Mouse (Mus musculus) megakaryocyte-erythroid progenitor cell, adult 5-6 weeks (primary cell): ENCODE measurements around the gene Car11. TPM values are rescaled to one million over a fixed set of nuclear protein-coding genes. Genes with fewer than 3 reads are reported as not detected.

Experiments
- ATAC-seq: replicated peaks from 2 replicates; pipeline ENCODE4 v1.8.0; 2016; ENCODE audit warnings: mild to moderate bottlenecking, inconsistent platforms; ENCODE audit not compliant: severe bottlenecking, poor library complexity, low FRiP score, low TSS enrichment
- total RNA-seq, 2 experiments: library from RNA; stranded (forward) in 1 of 2; stranded (reverse) in 1 of 2; fragments of 200-1000, 215-1000 nt in 1 of 2; fragments of >200 nt in 1 of 2; fragmentation: Nextera tagmentation in 1 of 2; gene quantifications; 2 replicates each; pipeline ENCODE4 v1.2.3; 2014 to 2017

Gene Car11
- total RNA-seq, 2 experiments from 2014 or later = not detected

GRCm38 (mm10) chr7:45747450-45747849 is 47.8 kb downstream of the Car11 start:
- ATAC-seq = no peak

GRCm38 (mm10) chr7:45748110-45748509 is 48.5 kb downstream of the Car11 start:
- ATAC-seq = no peak

GRCm38 (mm10) chr7:45749401-45749800 is 49.8 kb downstream of the Car11 start:
- ATAC-seq = no peak

GRCm38 (mm10) chr7:45750162-45750561 is 50.5 kb downstream of the Car11 start:
- ATAC-seq = no peak

Other genes with a start within 250 kb of the Car11 start
Only the 30 nearest of the 34 such genes appear.
- gene Tulp2, start 218.0 kb upstream of the Car11 start, total RNA-seq (2014; fragmentation: Nextera tagmentation) = 0.42 TPM in 1 of 2 replicates, not detected in the other
- gene Tulp2, start 218.0 kb upstream of the Car11 start, total RNA-seq (2017) = 0.19 TPM in 1 of 2 replicates, not detected in the other
- not detected in 2 replicates for gene Gm45808, start 213.0 kb upstream of the Car11 start, total RNA-seq (2014; fragmentation: Nextera tagmentation)
- gene Gm45808, start 213.0 kb upstream of the Car11 start, total RNA-seq (2017) = not detected in 2 replicates
- gene Dhdh, start 211.0 kb upstream of the Car11 start, total RNA-seq (2014; fragmentation: Nextera tagmentation) = 1.9 and 2.5 TPM in 2 replicates
- 1.8 and 3.5 TPM in 2 replicates for gene Dhdh, start 211.0 kb upstream of the Car11 start, total RNA-seq (2017)
- gene Nucb1, start 189.4 kb upstream of the Car11 start, total RNA-seq (2014; fragmentation: Nextera tagmentation) = 100 and 140 TPM in 2 replicates
- 285 and 323 TPM in 2 replicates for gene Nucb1, start 189.4 kb upstream of the Car11 start, total RNA-seq (2017)
- 35.5 and 79.3 TPM in 2 replicates for gene Ppp1r15a, start 173.6 kb upstream of the Car11 start, total RNA-seq (2014; fragmentation: Nextera tagmentation)
- gene Ppp1r15a, start 173.6 kb upstream of the Car11 start, total RNA-seq (2017) = 161 and 186 TPM in 2 replicates
- gene Plekha4, start 173.5 kb upstream of the Car11 start, total RNA-seq (2014; fragmentation: Nextera tagmentation) = 0.27 TPM in 1 of 2 replicates, not detected in the other
- not detected in 2 replicates for gene Plekha4, start 173.5 kb upstream of the Car11 start, total RNA-seq (2017)
- not detected in 2 replicates for gene Hsd17b14, start 144.9 kb upstream of the Car11 start, total RNA-seq (2014; fragmentation: Nextera tagmentation)
- not detected in 2 replicates for gene Hsd17b14, start 144.9 kb upstream of the Car11 start, total RNA-seq (2017)
- 81.0 and 92.5 TPM in 2 replicates for gene Bcat2, start 129.7 kb upstream of the Car11 start, total RNA-seq (2014; fragmentation: Nextera tagmentation)
- gene Bcat2, start 129.7 kb upstream of the Car11 start, total RNA-seq (2017) = 23.3 and 50.0 TPM in 2 replicates
- gene Fgf21, start 84.4 kb upstream of the Car11 start, total RNA-seq (2014; fragmentation: Nextera tagmentation) = not detected in 2 replicates
- gene Fgf21, start 84.4 kb upstream of the Car11 start, total RNA-seq (2017) = not detected in 2 replicates
- not detected in 2 replicates for gene Fut1, start 82.6 kb upstream of the Car11 start, total RNA-seq (2014; fragmentation: Nextera tagmentation)
- not detected in 2 replicates for gene Fut1, start 82.6 kb upstream of the Car11 start, total RNA-seq (2017)
- not detected in 2 replicates for gene Izumo1, start 78.0 kb upstream of the Car11 start, total RNA-seq (2014; fragmentation: Nextera tagmentation)
- gene Izumo1, start 78.0 kb upstream of the Car11 start, total RNA-seq (2017) = not detected in 2 replicates
- not detected in 2 replicates for gene Rasip1, start 72.4 kb upstream of the Car11 start, total RNA-seq (2014; fragmentation: Nextera tagmentation)
- gene Rasip1, start 72.4 kb upstream of the Car11 start, total RNA-seq (2017) = not detected in 2 replicates
- not detected in 2 replicates for gene Mamstr, start 59.9 kb upstream of the Car11 start, total RNA-seq (2014; fragmentation: Nextera tagmentation)
- gene Mamstr, start 59.9 kb upstream of the Car11 start, total RNA-seq (2017) = not detected in 2 replicates
- not detected in 2 replicates for gene Fut2, start 33.4 kb upstream of the Car11 start, total RNA-seq (2014; fragmentation: Nextera tagmentation)
- not detected in 2 replicates for gene Fut2, start 33.4 kb upstream of the Car11 start, total RNA-seq (2017)
- not detected in 2 replicates for gene Ntn5, start 15.8 kb upstream of the Car11 start, total RNA-seq (2014; fragmentation: Nextera tagmentation)
- not detected in 2 replicates for gene Ntn5, start 15.8 kb upstream of the Car11 start, total RNA-seq (2017)
- gene Sec1, start 5.4 kb upstream of the Car11 start, total RNA-seq (2014; fragmentation: Nextera tagmentation) = not detected in 2 replicates
- gene Sec1, start 5.4 kb upstream of the Car11 start, total RNA-seq (2017) = not detected in 2 replicates
- 7.1 and 9.1 TPM in 2 replicates for gene Dbp, start 5.2 kb downstream of the Car11 start, total RNA-seq (2014; fragmentation: Nextera tagmentation)
- gene Dbp, start 5.2 kb downstream of the Car11 start, total RNA-seq (2017) = 5.6 and 6.2 TPM in 2 replicates
- 2,679 and 3,223 TPM in 2 replicates for gene Rpl18, start 15.6 kb downstream of the Car11 start, total RNA-seq (2014; fragmentation: Nextera tagmentation)
- gene Rpl18, start 15.6 kb downstream of the Car11 start, total RNA-seq (2017) = 1,594 and 2,062 TPM in 2 replicates
- 16.3 and 19.8 TPM in 2 replicates for gene Sphk2, start 18.2 kb downstream of the Car11 start, total RNA-seq (2014; fragmentation: Nextera tagmentation)
- 7.5 and 7.8 TPM in 2 replicates for gene Sphk2, start 18.2 kb downstream of the Car11 start, total RNA-seq (2017)
- 1.1 and 2.1 TPM in 2 replicates for gene Fam83e, start 21.4 kb downstream of the Car11 start, total RNA-seq (2014; fragmentation: Nextera tagmentation)
- 0.61 and 2.9 TPM in 2 replicates for gene Fam83e, start 21.4 kb downstream of the Car11 start, total RNA-seq (2017)
- gene Spaca4, start 26.0 kb downstream of the Car11 start, total RNA-seq (2014; fragmentation: Nextera tagmentation) = not detected in 2 replicates
- gene Spaca4, start 26.0 kb downstream of the Car11 start, total RNA-seq (2017) = not detected in 2 replicates
- gene Lmtk3, start 83.9 kb downstream of the Car11 start, total RNA-seq (2014; fragmentation: Nextera tagmentation) = not detected in 2 replicates
- not detected in 2 replicates for gene Lmtk3, start 83.9 kb downstream of the Car11 start, total RNA-seq (2017)
- gene Sult2b1, start 84.8 kb downstream of the Car11 start, total RNA-seq (2014; fragmentation: Nextera tagmentation) = 0.84 TPM in 1 of 2 replicates, not detected in the other
- gene Sult2b1, start 84.8 kb downstream of the Car11 start, total RNA-seq (2017) = not detected in 2 replicates
- 27.2 and 30.8 TPM in 2 replicates for gene Cyth2, start 114.7 kb downstream of the Car11 start, total RNA-seq (2014; fragmentation: Nextera tagmentation)
- gene Cyth2, start 114.7 kb downstream of the Car11 start, total RNA-seq (2017) = 36.9 and 38.0 TPM in 2 replicates
- gene Kcnj14, start 124.9 kb downstream of the Car11 start, total RNA-seq (2014; fragmentation: Nextera tagmentation) = not detected in 2 replicates
- gene Kcnj14, start 124.9 kb downstream of the Car11 start, total RNA-seq (2017) = not detected in 2 replicates
- 45.7 and 67.7 TPM in 2 replicates for gene Grwd1, start 131.1 kb downstream of the Car11 start, total RNA-seq (2014; fragmentation: Nextera tagmentation)
- gene Grwd1, start 131.1 kb downstream of the Car11 start, total RNA-seq (2017) = 22.1 and 39.4 TPM in 2 replicates
- gene Kdelr1, start 172.9 kb downstream of the Car11 start, total RNA-seq (2014; fragmentation: Nextera tagmentation) = 76.7 and 91.3 TPM in 2 replicates
- 44.4 and 50.2 TPM in 2 replicates for gene Kdelr1, start 172.9 kb downstream of the Car11 start, total RNA-seq (2017)
- gene Grin2d, start 178.5 kb downstream of the Car11 start, total RNA-seq (2014; fragmentation: Nextera tagmentation) = 0.92 TPM in 1 of 2 replicates, not detected in the other
- gene Grin2d, start 178.5 kb downstream of the Car11 start, total RNA-seq (2017) = 0.23 TPM in 1 of 2 replicates, not detected in the other
- gene Syngr4, start 196.9 kb downstream of the Car11 start, total RNA-seq (2014; fragmentation: Nextera tagmentation) = not detected in 2 replicates
- gene Syngr4, start 196.9 kb downstream of the Car11 start, total RNA-seq (2017) = not detected in 2 replicates
- gene Tmem143, start 197.1 kb downstream of the Car11 start, total RNA-seq (2014; fragmentation: Nextera tagmentation) = 9.1 and 10.3 TPM in 2 replicates
- gene Tmem143, start 197.1 kb downstream of the Car11 start, total RNA-seq (2017) = 7.3 and 11.3 TPM in 2 replicates